Mouse (Mus musculus) embryonic fibroblast, embryonic 13.5 days (primary cell): ENCODE results near the gene Suz12.

Experiments used
- CTCF ChIP-seq: IDR thresholded peaks from 2 replicates; pipeline ENCODE4 v1.5.1; 2011; ENCODE audit warnings: mild to moderate bottlenecking, control low read depth, low read length, moderate library complexity, borderline replicate concordance; ENCODE audit not compliant: insufficient read depth
- POLR2A ChIP-seq: IDR thresholded peaks from 2 replicates; pipeline ENCODE4 v1.6.1; 2011; ENCODE audit warnings: low read depth, mild to moderate bottlenecking, control low read depth, low read length, moderate library complexity

- TF ChIP-seq CTCF (no peak), POLR2A (no peak)
Observed at GRCm38 (mm10) chr11:80046856-80047255, 54.0 kb downstream of the Suz12 start.
